Mouse (Mus musculus): ENCODE results near the gene Hspa12b.

The Hspa12b gene

DNA sequence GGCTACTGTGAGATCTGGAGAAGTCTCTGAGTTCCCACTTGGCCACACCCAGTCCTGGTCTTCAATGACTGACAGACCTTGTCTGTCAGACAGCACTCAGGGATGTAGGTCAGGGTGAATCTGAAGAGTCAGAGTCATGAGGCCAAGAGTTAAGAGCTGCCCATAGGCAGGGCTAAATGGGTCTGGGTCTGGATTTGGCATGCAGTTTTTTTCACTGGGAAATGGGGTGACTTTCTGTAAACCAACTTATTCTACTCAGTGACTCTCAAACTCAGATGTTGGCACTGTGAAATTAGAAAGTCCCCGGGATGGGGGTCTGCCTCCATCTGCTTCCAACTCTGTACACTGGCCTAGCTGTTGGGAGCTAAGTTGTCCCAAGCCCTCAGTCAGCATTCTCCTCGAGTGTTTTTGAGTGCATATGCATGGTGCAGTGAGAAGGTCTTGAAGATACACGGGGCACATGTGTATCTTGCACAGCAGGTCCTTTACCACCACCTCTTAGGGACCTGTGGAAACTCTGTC, 1.6 kb downstream of the Hspa12b start:
- DNase-seq (ENCODE audit: low read depth, low spot score), result no peak

DNA sequence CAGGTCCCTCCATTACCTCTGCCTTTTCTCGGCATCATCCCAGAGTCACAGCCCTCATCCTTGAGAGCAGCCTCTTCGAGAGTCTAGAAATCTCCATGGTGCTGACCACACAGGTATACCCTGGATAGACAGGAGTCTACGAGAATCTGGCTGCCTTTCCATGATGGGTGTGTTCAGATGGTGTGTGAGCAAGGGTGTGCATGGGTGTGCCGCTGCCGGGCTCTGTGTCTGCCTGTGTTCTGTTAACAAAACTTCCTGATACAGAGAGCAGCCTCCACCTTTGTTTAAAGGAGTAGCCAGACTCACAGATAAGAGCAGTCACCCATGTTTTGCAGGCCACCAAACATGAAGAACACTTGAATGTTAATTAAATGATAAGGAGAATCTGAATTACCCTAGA, 2.8 kb downstream of the Hspa12b start:
- DNase-seq (ENCODE audit: low read depth, low spot score), result no peak

- no peak for DNase-seq (ENCODE audit: low read depth, low spot score)
These were observed 3.8 kb downstream of the Hspa12b start for GRCm38 (mm10) chr2:131130849-131131248.

DNA sequence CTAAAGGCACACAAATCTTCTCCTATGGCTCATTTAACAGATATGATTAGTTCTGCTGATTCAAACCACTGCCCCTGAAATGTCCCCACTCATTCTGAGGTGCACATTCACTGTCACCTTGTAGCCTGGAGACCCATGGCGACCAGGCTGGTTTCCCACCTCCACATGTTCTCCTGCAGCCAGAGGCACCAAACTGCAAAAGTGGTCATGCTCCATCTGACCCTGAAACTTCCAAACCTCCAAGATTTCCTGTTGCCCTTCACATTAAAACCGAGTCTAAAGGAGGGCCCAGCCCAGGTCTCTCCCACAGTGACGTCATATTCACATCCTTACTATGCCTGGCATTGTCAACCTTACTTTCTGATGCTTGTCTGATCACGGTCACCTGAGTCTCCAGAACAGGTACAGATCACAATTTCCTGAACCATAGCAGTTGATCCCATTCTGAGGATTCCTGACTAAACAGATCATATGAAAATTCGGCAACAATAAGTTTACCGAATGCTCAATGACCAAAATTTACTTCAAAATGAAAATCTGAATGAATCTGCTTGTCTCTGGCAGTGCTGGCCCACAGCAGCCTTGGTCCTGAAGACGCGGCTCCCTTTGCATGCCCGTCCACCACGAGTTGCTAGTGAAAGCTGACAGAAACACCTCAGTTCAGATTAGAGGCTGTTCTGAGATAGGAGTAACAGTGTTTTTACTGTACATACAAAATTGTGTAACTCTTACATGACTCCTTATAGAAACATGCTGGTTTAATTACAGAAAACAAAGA, 5.2 kb downstream of the Hspa12b start:
- no peak for DNase-seq (ENCODE audit: low read depth, low spot score)

DNA sequence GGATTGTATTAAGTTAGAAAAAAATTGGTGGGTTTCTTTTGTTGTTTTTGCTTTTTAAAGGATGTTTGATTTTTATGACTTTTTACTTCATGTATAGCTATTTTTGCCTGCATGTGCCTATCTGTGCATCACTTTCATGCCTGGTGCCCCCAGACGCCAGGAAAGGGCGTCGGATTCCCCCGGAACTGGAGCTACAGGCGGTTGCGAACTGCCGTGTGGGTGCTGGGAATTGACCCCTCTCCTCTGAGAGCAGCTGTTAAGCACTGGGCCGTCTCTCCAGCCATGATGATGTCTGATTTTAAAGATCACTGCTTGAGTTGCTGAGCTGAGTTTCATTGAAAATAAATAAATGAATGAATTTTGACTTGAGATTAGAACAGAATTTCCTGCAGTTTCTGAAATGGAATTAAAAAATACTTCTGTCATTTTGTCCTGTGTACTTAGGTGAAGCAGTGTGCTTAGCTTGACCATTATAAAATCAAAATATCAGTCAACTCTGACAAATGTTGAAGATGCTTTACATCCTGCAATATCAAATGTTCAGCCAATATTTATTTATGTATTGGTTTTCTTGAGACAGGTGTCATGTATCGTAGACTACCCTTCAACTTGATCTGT, 6.0 kb downstream of the Hspa12b start, which contains the start of gene Gm11037:
TSS of gene Gm11037 (plus strand) at position 568 of the 618 bp plus-strand sequence.
- no peak for DNase-seq (ENCODE audit: low read depth, low spot score)

- DNase-seq (ENCODE audit: low read depth, low spot score), result no peak
These were observed 7.3 kb downstream of the Hspa12b start for GRCm38 (mm10) chr2:131134381-131134780.

- DNase-seq (ENCODE audit: low read depth, low spot score), result no peak
These were observed 7.8 kb downstream of the Hspa12b start for GRCm38 (mm10) chr2:131134826-131135400.

DNA sequence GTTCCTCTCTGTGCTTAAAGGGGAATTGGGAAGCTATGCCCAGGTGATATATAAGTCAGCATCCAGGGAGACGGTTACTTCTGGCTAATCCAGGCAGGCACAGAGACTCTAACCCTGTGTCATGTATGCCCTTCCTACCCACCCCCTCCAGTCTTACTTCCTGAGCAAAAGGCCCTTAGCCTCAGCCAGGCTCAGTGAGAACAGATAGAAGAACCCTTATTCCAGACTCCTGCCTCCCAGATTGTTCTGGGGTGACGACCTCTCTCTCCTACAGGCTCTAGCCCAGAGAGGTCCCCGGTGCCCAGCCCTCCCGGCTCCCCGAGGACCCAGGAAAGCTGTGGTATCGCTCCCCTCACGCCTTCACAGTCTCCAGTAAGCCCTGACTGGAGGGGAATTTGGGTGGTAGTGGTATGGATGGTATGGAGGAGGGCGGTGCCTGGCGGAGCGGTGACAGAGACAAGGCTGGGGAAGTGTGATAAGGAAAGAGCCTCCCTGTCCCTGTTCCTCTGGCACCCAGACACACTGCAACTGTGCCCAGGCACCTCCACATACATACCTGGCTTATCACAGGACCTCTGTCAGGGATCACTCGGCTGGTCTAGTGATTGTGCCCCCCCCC, 8.6 kb downstream of the Hspa12b start:
- DNase-seq (ENCODE audit: low read depth, low spot score), result no peak

GRCm38 (mm10) chr2:131138296-131138695, 11.2 kb downstream of the Hspa12b start:
- no peak for DNase-seq (ENCODE audit: low read depth, low spot score)

DNA sequence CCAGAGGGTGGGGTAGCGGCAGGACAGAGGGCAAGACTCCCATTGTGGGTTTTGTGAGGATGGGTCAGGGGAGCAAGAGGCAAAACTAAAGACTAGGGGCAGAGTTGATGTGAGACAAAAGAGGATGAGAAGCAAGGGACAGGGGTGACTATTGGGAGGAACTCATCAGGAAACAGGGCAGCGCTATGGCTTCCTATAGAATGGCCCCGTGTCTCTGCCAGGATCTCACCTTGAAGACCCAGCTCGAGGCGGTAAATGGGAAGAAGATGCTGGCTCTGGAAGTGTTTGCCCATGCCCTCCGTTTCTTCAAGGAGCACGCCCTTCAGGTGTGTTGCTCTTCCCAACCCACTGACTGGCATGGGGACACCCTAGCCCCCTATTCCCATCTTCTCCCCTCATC, 11.7 kb downstream of the Hspa12b start:
- no peak for DNase-seq (ENCODE audit: low read depth, low spot score)

- no peak for DNase-seq (ENCODE audit: low read depth, low spot score)
These were observed 12.2 kb downstream of the Hspa12b start for GRCm38 (mm10) chr2:131139287-131139686.

DNA sequence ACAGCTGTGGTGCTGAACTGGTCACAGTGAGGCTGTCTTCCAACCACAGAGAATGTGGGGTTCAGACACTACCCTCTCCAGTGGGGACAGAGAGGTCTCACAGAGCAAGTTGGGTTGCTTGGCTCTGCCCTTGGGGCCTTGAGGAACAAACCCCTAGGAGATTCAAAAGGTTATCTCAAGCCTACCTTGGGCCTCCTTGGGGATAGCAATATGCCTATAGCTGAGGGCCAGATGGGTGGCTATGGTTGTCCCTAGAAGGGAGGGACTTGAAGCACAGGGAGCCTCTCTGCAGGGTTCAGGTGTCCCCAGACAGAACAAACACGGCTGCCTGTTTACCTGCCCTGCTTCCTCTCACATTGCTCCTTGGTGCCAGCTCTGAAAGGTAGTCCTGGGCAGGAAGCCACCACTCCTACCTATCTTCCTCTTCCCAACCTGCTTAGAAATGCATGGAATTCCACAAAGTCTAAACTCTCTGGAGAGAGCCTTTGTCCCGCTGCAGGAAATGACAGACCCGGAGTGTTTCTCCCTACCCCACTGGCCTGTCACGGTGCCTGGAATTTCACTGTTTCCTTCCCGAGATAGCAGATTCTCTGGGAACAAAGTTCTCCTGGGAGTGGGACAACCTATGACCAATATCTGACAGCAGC, 12.9 kb downstream of the Hspa12b start:
- no peak for DNase-seq (ENCODE audit: low read depth, low spot score)

GRCm38 (mm10) chr2:131140533-131140905, 13.4 kb downstream of the Hspa12b start:
- DNase-seq (ENCODE audit: low read depth, low spot score), result no peak

DNA sequence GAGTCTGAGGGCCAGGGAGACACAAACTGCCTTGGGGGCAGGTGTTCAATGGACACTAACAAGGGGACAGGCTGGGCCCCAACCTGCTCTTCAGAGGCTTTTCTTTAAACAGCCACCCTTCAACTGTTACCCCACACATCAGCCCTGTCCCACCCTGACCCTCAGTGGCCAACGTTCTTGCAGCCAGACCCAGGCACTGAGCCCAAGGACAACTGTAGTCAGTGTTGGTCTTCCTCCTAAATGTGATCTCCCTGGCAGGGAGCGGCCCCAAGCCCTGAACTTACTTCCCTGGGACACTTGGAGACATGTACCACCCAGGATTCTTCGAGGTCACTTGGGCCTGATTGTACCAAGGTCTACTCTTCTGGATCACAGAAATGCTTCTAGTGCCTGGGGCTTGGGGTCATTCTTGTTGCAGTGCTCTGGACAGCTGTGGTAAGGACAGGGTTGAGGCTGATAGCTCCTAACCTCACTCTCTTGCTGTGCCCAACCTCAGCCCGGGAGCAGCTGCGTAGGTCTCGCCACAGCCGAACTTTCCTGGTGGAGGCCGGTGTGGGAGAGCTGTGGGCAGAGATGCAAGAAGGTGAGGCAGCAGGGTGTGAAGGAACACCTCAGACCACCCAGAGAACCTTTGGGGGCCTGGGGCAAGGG, 14.4 kb downstream of the Hspa12b start:
- DNase-seq (ENCODE audit: low read depth, low spot score), result no peak

- no peak for DNase-seq (ENCODE audit: low read depth, low spot score)
These were observed 15.5 kb downstream of the Hspa12b start for GRCm38 (mm10) chr2:131142592-131142991.

DNA sequence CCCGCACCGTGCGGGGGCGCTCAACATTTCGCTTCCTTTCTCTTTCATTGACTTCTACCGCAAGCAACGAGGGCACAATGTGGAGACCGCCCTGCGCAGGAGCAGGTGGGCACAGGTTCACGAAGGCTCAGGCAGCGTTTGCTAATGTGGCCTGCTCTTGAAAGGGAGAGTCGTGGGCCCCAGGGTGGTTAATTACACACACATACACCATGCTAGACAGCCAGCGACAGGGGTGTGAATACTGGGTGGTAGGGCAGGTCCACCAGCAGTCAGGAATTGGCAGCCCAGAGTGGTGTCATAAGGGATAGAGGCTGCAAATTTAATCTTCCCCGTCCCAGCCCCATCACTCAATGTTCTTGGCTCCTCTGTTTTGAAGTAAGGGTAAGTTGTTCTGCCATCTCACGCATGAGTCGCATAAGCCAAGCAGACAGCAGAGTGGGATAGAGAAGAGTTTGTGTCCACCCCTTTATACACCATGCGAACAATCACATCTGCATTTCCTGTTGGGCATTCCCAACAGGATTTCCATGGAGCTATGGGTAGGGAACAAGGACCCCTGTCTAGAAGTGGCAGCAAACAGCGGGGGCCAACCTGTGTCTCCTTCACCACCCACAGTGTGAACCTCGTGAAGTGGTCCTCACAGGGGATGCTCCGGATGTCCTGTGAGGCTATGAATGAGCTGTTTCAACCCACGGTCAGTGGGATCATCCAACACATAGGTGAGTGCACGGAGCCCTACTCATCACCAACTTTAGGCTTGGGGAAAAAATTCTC, 16.1 kb downstream of the Hspa12b start:
- no peak for DNase-seq (ENCODE audit: low read depth, low spot score)

- DNase-seq (ENCODE audit: low read depth, low spot score), result no peak
These were observed 18.0 kb downstream of the Hspa12b start for GRCm38 (mm10) chr2:131145121-131145520.

GRCm38 (mm10) chr2:131145536-131145935, 18.5 kb downstream of the Hspa12b start:
- DNase-seq (ENCODE audit: low read depth, low spot score), result no peak

GRCm38 (mm10) chr2:131146193-131147042, 19.3 kb downstream of the Hspa12b start:
- DNase-seq (ENCODE audit: low read depth, low spot score), result no peak

DNA sequence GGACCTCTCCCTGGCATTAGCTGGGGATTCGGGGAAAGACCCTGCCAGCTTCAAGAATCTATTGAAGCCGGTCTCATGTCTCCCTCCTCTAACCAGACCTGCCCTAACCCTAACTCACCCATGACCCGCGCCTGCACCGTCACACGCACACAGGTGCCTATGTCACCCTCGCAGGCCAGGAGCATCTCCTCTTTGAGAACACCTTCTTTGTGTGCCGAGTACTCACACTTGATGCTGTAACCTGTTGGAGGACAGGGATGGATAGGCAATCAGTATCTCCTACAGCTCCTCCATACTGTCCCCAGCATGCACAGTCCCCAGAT, 19.9 kb downstream of the Hspa12b start:
- DNase-seq (ENCODE audit: low read depth, low spot score), result no peak

All from retina, adult 2 months (tissue).